Mouse (Mus musculus): Measurements from ENCODE around the gene Acap3. TPM values are rescaled to one million over a fixed set of nuclear protein-coding genes. Genes with fewer than 3 reads are reported as not detected.

Gene Acap3
- 2.9 and 5.2 TPM in 2 replicates for polyA plus RNA-seq (2012; ENCODE audit: insufficient read depth, insufficient read length, missing spikeins)

- Histone ChIP-seq H3K4me3 (ENCODE audit: insufficient read depth, low read depth, low read length) (peak within 1 kb of the TSS; percentile 94), H3K4me1 (ENCODE audit: control insufficient read depth, insufficient read depth, insufficient read length, low read length) (peaks cover 32% of the 10 kb centered on the region), H3K27ac (replicated peaks; ENCODE audit: low read depth, low read length) (peak within 1 kb of the TSS; percentile 99)
Observed at GRCm38 (mm10) chr4:155891551-155892001, at the start of gene Acap3, which contains the start of gene Pusl1. Gene Acap3 (plus strand): TSS chr4:155891822. Gene Pusl1 (minus strand): TSS chr4:155891781.

- Histone ChIP-seq H3K27ac (replicated peaks; ENCODE audit: low read depth, low read length) (no peak overlapping the region), H3K4me3 (ENCODE audit: insufficient read depth, low read depth, low read length) (no peak overlapping the region), H3K4me1 (ENCODE audit: control insufficient read depth, insufficient read depth, insufficient read length, low read length) (peaks cover 12% of the 10 kb centered on the region)
Observed at GRCm38 (mm10) chr4:155843231-155843630, 48.4 kb upstream of the Acap3 start.

- peaks cover 38% of the 10 kb centered on the region for H3K4me1 ChIP-seq (ENCODE audit: control insufficient read depth, insufficient read depth, insufficient read length, low read length)
- H3K4me3 ChIP-seq (ENCODE audit: insufficient read depth, low read depth, low read length) = peak within 1 kb of the TSS; percentile 98
- peak within 1 kb of the TSS; percentile 87 for H3K27ac ChIP-seq (replicated peaks; ENCODE audit: low read depth, low read length)
Observed at GRCm38 (mm10) chr4:155846871-155847578, 44.6 kb upstream of the Acap3 start, which contains the start of gene Dvl1. Gene Dvl1 (plus strand): TSS chr4:155847402.

GRCm38 (mm10) chr4:155847591-155848352 lies 43.9 kb upstream of the Acap3 start:
- Histone ChIP-seq H3K4me3 (ENCODE audit: insufficient read depth, low read depth, low read length) (peak overlapping the region; percentile 98), H3K4me1 (ENCODE audit: control insufficient read depth, insufficient read depth, insufficient read length, low read length) (peaks cover 43% of the 10 kb centered on the region), H3K27ac (replicated peaks; ENCODE audit: low read depth, low read length) (peak overlapping the region; percentile 50)

- Histone ChIP-seq H3K4me3 (ENCODE audit: insufficient read depth, low read depth, low read length) (peak overlapping the region; percentile 98), H3K27ac (replicated peaks; ENCODE audit: low read depth, low read length) (peak overlapping the region; percentile 14; the same call in 1 of the 2 replicates), H3K4me1 (ENCODE audit: control insufficient read depth, insufficient read depth, insufficient read length, low read length) (peaks cover 43% of the 10 kb centered on the region)
Observed at GRCm38 (mm10) chr4:155848434-155849095, 43.1 kb upstream of the Acap3 start.

GRCm38 (mm10) chr4:155849391-155849790 lies 42.2 kb upstream of the Acap3 start:
- H3K27ac ChIP-seq (replicated peaks; ENCODE audit: low read depth, low read length) = no peak overlapping the region
- H3K4me3 ChIP-seq (ENCODE audit: insufficient read depth, low read depth, low read length) = peak overlapping the region; percentile 98; the same call in 1 of the 2 replicates
- H3K4me1 ChIP-seq (ENCODE audit: control insufficient read depth, insufficient read depth, insufficient read length, low read length) = peaks cover 43% of the 10 kb centered on the region

- no peak overlapping the region for H3K27ac ChIP-seq (replicated peaks; ENCODE audit: low read depth, low read length)
Observed at GRCm38 (mm10) chr4:155849792-155850451, 41.7 kb upstream of the Acap3 start.

GRCm38 (mm10) chr4:155851368-155851767 lies 40.3 kb upstream of the Acap3 start:
- peak overlapping the region; percentile 51 for H3K27ac ChIP-seq (replicated peaks; ENCODE audit: low read depth, low read length)
- H3K4me1 ChIP-seq (ENCODE audit: control insufficient read depth, insufficient read depth, insufficient read length, low read length) = peaks cover 43% of the 10 kb centered on the region
- H3K4me3 ChIP-seq (ENCODE audit: insufficient read depth, low read depth, low read length) = peak overlapping the region; percentile 5; the same call in 1 of the 2 replicates

More at GRCm38 (mm10) chr4:155849792-155850451, 41.7 kb upstream of the Acap3 start:
- H3K4me3 ChIP-seq (ENCODE audit: insufficient read depth, low read depth, low read length) = no peak overlapping the region
- peaks cover 43% of the 10 kb centered on the region for H3K4me1 ChIP-seq (ENCODE audit: control insufficient read depth, insufficient read depth, insufficient read length, low read length)

- Histone ChIP-seq H3K4me3 (ENCODE audit: insufficient read depth, low read depth, low read length) (no peak overlapping the region), H3K4me1 (ENCODE audit: control insufficient read depth, insufficient read depth, insufficient read length, low read length) (peaks cover 40% of the 10 kb centered on the region), H3K27ac (replicated peaks; ENCODE audit: low read depth, low read length) (peak overlapping the region; percentile 51; the same call in 1 of the 2 replicates)
Observed at GRCm38 (mm10) chr4:155851951-155852411, 39.6 kb upstream of the Acap3 start.

- Histone ChIP-seq H3K4me3 (ENCODE audit: insufficient read depth, low read depth, low read length) (no peak overlapping the region), H3K27ac (replicated peaks; ENCODE audit: low read depth, low read length) (no peak overlapping the region), H3K4me1 (ENCODE audit: control insufficient read depth, insufficient read depth, insufficient read length, low read length) (peaks cover 39% of the 10 kb centered on the region)
Observed at GRCm38 (mm10) chr4:155853421-155853820, 38.2 kb upstream of the Acap3 start.

- Histone ChIP-seq H3K4me3 (ENCODE audit: insufficient read depth, low read depth, low read length) (no peak overlapping the region), H3K27ac (replicated peaks; ENCODE audit: low read depth, low read length) (no peak overlapping the region), H3K4me1 (ENCODE audit: control insufficient read depth, insufficient read depth, insufficient read length, low read length) (peaks cover 25% of the 10 kb centered on the region)
Observed at GRCm38 (mm10) chr4:155854991-155855390, 36.6 kb upstream of the Acap3 start.

GRCm38 (mm10) chr4:155856071-155856470 lies 35.6 kb upstream of the Acap3 start:
- Histone ChIP-seq H3K4me1 (ENCODE audit: control insufficient read depth, insufficient read depth, insufficient read length, low read length) (peaks cover 14% of the 10 kb centered on the region), H3K27ac (replicated peaks; ENCODE audit: low read depth, low read length) (no peak overlapping the region), H3K4me3 (ENCODE audit: insufficient read depth, low read depth, low read length) (no peak overlapping the region)

GRCm38 (mm10) chr4:155856881-155857280 lies 34.7 kb upstream of the Acap3 start:
- peaks cover 6% of the 10 kb centered on the region for H3K4me1 ChIP-seq (ENCODE audit: control insufficient read depth, insufficient read depth, insufficient read length, low read length)
- H3K4me3 ChIP-seq (ENCODE audit: insufficient read depth, low read depth, low read length) = no peak overlapping the region
- no peak overlapping the region for H3K27ac ChIP-seq (replicated peaks; ENCODE audit: low read depth, low read length)

GRCm38 (mm10) chr4:155859318-155859717 lies 32.3 kb upstream of the Acap3 start:
- H3K4me3 ChIP-seq (ENCODE audit: insufficient read depth, low read depth, low read length) = no peak overlapping the region

More at GRCm38 (mm10) chr4:155859318-155859717, 32.3 kb upstream of the Acap3 start:
- Histone ChIP-seq H3K27ac (replicated peaks; ENCODE audit: low read depth, low read length) (no peak overlapping the region), H3K4me1 (ENCODE audit: control insufficient read depth, insufficient read depth, insufficient read length, low read length) (no peaks in the 10 kb centered on the region)

Measured in brown adipose tissue, adult 24 weeks (tissue).